Mouse (Mus musculus): ENCODE results near the gene Defb7. TPM values are rescaled to one million over a fixed set of nuclear protein-coding genes. Genes with fewer than 3 reads are reported as not detected.

Defb7 gene
- total RNA-seq (2021): not detected
- long read RNA-seq, experiment 1: 0 reads
- long read RNA-seq, experiment 2: 0 reads

DNA sequence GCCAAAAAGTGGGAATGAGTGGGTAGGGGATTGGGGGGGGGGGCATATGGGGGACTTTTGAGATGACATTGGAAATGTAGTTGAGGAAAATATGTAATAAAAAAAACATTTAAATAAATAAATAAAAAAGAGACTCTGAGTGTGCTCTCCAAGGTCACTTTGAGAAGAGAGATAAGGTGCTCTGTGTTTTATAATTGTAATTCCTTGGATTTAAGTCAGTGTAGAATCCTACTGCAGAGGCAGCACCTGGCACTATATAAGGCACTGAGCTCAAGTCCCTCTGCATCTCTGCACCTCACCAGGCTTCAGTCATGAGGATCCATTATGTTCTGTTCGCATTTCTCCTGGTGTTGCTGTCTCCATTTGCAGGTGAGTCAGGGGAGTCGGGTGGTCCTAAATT, at the start of gene Defb7:
Defb7 (plus strand) TSS at position 301 of the 400 bp plus-strand sequence.
- intact Hi-C loops (cut with DNase I): no loop called here
- DNase-seq: no peak

DNA sequence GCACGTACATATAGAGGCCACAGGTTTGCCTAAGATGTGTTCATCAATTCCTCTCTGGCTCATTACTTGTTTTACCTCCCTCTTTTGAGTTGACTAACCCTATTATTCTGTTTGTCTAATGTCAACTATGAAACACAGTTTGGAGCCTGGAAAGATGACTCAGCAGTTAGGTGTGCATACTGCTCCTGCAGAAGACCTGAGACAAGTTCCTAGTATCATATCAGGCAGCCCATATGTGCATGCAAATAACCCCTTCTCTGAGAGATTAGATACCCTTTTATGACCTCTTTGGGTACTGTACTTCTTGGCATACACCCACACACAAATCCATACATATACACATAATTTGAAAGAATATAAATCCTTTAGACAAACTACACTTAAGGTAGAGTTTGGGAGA, 48.5 kb upstream of the Defb7 start:
- intact Hi-C loops (cut with DNase I): no loop called here

GRCm38 (mm10) chr8:19461355-19461754, 33.5 kb upstream of the Defb7 start:
- intact Hi-C loops (cut with DNase I): no loop called here
- no peak for DNase-seq

More for the DNA sequence above, 48.5 kb upstream of the Defb7 start:
- DNase-seq: no peak

DNA sequence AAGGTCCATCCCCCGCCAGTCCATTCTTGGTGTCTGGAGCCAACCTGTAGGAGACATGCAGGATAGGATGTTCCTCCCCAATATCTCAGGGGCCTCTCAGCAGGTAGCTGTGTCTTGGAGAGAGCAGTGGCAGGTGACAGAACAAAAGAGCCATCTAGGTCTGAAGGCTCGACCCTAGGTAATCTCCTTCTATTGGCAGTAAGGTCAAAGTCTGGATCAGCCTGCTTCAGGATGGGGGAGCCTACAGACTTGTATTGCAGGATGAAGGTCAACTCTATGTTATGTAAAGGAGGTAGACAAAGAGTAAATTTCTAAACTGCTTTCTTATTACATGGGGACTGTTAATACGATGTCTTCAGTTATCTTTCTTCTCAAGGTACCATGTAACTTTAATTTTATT, 25.9 kb upstream of the Defb7 start:
- intact Hi-C loops (cut with DNase I): no loop called here
- no peak for DNase-seq

DNA sequence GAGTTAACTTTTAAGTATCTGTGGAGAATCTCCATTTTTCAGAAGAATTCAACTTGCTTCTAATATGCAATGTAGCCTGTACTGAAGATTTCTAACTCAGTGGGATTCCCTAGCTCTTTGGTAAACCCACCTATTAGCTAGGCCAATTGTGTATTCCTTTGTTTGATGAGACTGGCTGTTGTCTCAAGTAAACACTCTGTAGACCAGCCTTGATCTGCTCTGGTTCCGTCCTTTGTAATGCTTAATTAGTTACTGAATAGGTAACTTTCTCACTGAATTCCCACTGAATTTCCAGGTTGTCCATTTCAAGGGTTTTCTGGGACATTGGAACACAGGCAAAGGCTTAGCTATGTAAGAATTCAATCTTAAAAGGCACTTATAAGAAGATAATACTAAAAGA, 5.6 kb downstream of the Defb7 start:
- intact Hi-C loops (cut with DNase I): no loop called here

DNA sequence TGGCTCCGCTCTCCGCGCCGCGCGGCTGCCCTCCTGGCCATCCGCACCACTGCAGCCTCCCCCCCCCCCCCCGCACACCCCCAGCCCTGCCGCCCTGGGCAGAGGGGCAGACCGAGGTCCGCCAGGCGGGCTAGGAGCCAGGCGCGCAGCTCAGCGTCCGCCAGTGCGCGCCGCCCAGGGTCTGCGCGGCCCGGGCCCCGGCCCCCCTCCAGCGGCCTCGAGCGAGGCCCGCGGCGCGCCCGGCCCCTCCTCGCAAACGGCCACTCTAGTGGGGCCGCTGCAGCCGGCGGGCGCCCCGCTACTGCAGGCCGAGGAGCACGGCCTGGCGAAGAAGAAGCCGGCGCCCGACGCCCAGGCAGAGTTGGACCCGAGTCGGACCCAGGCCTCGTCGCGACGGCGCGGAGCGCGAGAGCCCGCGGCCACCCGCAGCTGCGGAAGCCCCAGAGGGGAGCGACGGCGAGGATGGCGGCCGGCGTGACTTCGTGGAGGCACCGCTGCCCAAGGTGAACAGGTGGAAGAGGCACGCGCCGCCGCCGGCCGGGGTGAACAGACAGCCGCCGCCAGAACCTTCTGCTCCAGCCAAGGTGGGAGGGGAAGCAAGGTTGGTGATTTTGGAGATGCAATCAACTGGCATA, 40.4 kb downstream of the Defb7 start:
- intact Hi-C loops (cut with DNase I): no loop called here
- no peak for DNase-seq

More for the DNA sequence above, 5.6 kb downstream of the Defb7 start:
- no peak for DNase-seq

DNA sequence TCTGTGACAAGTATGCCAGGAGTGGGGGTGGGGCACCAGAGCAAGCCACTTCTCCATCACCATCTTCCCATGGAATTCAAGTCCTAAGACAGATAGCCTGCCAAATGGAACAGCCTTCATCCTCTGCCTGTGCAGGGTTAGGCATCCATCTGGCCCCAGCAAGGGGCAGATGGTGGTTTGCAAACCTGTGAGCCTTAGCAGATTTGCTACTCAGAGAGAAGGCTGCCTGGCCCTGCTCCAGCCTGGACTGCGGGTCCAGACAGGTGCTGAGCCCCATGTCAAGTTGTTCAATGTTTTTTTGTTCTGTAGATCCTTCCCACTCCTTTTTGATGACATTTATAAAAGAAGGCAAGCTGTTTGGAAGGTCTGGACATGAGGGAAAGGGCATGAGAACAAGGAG, 45.5 kb downstream of the Defb7 start:
- intact Hi-C loops (cut with DNase I): no loop called here
- DNase-seq: no peak

Small RNA genes within 50 kb of the gene (microRNA-seq; reads per million reads assigned to microRNA genes)
- gene Gm27288: 0 reads per million in 2 experiments
- gene Gm27852: 0 reads per million in 2 experiments

Other genes with a start within 250 kb of the Defb7 start
- not detected for gene Defb5, start 247.5 kb upstream of the Defb7 start, total RNA-seq (2021)
- gene Defb3, start 201.7 kb upstream of the Defb7 start, total RNA-seq (2021): not detected
- gene Defb8, start 47.5 kb upstream of the Defb7 start, total RNA-seq (2021): not detected
- gene 4930467E23Rik, start 234.5 kb downstream of the Defb7 start, total RNA-seq (2021): not detected